Mouse (Mus musculus): ENCODE data around the gene Dpp9.

Dpp9 gene

DNA sequence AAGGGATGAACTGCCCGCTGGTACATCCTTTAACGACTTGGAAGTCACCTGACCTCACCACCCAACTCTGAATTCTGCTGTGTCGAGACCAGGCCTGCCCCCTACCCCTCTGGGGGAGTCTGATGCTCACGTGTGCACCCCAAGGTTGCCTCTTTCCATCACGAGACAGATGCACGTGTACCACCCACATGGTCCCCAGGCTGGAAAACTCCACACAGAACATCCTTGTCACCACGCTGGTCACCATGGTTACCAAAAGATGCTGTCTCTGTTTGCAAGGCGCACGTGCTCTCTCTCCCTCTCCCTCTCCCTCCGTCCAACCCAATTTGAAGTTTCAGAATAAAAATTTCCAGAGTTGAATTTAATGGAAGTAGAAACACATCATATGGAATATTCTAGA lies 11.2 kb upstream of the Dpp9 start:
- DNase-seq (ENCODE audit: low read depth, low spot score): no peak

GRCm38 (mm10) chr17:56226566-56226965 lies 7.9 kb upstream of the Dpp9 start:
- DNase-seq (ENCODE audit: low read depth, low spot score): no peak

GRCm38 (mm10) chr17:56224916-56225315 lies 6.2 kb upstream of the Dpp9 start:
- no peak for DNase-seq (ENCODE audit: low read depth, low spot score)

GRCm38 (mm10) chr17:56219805-56220204 lies 1.1 kb upstream of the Dpp9 start:
- DNase-seq (ENCODE audit: low read depth, low spot score): no peak

GRCm38 (mm10) chr17:56219251-56219650 lies 546 bp upstream of the Dpp9 start:
- no peak for DNase-seq (ENCODE audit: low read depth, low spot score)

GRCm38 (mm10) chr17:56217670-56218069 lies 1.0 kb downstream of the Dpp9 start:
- no peak for DNase-seq (ENCODE audit: low read depth, low spot score)

DNA sequence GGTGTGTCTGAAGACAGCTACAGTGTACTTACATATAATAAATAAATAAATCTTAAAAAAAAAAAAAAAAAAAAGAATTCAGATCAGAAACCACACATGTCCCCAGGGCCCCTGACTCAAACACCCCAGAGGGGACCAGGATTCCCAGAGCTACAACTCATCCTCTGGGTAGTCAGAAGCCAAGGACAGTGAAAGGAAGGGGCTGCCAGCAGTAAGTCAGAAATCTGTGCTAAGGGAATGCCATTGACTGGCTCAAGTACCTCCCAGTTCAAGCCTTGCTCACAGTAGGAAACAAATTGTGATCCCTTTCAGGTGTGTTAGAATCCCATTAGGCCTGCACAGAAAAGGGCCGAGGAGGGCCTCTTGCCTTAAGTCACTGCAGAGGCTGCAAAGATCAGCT lies 4.5 kb downstream of the Dpp9 start:
- no peak for DNase-seq (ENCODE audit: low read depth, low spot score)

DNA sequence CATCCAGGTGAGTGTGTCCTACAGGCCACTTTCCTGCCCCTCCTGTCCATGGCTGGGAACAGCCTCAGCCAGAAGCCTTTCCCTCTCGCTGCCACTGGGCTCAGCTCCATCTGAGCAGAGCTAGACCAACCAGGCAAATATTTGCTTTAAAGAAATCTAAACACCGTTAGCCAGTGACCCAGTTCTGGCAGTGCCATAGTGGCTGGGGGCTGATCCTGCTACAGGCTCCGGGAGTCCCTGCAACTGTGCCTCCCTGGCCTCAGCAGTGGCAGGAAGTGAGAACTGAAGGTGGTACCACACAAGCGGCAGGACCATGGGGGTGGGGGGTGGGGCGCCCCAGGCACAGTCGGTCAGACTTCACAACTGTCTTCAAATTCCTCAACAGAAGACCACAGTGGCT lies 6.0 kb downstream of the Dpp9 start:
- DNase-seq (ENCODE audit: low read depth, low spot score): no peak

GRCm38 (mm10) chr17:56211090-56211489 lies 7.6 kb downstream of the Dpp9 start:
- DNase-seq (ENCODE audit: low read depth, low spot score): no peak

- DNase-seq (ENCODE audit: low read depth, low spot score): no peak
These were observed 9.9 kb downstream of the Dpp9 start for GRCm38 (mm10) chr17:56208821-56209220.

DNA sequence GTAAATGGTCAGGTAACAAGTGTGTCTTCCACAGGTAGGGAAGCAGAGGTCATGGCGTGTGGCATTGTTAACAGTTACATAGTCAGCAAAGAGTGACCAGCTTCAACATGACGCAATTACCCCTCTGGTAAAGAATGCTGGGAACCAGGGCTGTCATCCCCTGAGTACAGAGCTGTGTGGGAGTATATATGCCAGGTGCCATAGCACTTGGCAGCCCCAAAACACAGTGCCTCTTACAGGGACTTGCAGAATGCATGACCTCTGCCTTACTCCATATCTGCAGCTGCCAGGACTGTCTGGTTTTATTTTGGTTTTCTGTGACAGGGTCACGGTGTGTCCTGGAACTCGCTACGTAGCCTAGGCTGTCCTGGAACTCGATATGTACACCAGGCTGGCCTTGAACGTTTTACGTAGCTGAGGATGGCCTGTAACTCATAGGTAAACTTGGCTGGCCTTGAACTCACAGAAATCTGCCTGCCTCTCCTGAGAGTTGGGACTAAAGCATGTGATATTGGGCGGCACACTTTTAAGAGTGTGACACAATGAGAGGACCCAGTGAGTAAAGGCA lies 10.7 kb downstream of the Dpp9 start:
- DNase-seq (ENCODE audit: low read depth, low spot score): no peak

DNA sequence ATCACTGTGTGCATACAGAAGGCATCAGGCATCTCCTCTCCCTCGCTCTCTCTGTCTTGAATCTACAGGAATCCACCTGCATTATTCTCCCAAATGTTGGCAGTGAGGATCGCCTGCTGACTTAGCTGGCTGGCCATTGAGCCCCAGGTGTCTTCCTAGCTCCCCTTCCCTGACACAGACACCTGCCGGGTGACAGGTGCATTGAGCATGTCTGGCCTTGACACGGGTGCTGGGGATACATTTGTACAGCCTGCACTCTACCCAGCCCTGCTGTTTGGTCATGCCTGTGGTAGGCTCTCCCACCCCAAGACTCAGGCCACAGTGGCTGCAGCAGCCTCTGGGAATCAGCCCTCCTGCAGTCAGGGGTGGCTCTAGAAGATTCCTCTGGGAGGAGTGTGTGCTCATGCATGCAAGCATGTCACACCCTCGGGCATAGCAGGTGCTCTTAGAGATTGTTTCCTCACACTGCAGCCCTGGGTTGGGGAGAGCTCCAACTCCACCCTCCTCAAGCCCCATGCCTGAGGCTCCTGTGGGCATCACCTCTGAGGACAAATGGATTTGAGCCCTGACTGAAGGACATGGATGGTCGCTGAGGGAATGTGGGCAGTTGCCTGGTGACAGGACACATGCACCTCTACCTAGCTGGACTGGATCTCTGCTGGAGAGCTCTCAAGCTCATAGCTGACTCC lies 11.6 kb downstream of the Dpp9 start:
- no peak for DNase-seq (ENCODE audit: low read depth, low spot score)

DNA sequence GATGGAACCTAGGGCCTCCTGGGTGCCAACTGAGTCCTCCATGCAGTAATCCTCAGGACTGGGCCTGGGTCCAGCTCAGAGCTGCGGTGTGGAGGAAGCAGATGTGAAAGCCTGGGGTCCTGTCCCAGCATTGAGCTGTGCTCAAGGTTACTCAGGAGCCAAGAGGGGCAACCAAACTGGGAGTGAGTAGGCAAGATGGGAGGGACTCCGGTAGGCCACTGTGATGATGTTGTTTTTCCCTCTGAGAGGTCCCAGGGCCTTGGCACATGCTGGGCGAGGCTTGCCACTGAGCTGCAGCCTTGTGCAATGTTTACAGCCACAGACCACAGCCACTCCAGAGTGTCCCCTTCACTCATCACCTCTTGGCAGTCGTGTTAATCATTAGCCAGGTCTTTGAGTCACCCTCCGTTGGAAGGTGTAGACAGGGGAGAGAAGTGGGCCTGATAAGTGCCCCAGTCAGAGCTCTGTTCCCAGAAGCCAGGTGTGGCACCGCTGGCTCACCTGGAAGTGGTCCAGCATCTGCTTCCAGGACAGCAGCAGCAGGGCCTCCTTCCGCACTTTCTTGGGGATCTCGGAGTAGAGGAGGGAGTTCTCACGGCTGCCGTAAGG lies 12.3 kb downstream of the Dpp9 start:
- DNase-seq (ENCODE audit: low read depth, low spot score): no peak

- DNase-seq (ENCODE audit: low read depth, low spot score): no peak
These were observed 15.0 kb downstream of the Dpp9 start for GRCm38 (mm10) chr17:56203729-56204128.

- DNase-seq (ENCODE audit: low read depth, low spot score): no peak
These were observed 16.2 kb downstream of the Dpp9 start for GRCm38 (mm10) chr17:56202476-56202875.

DNA sequence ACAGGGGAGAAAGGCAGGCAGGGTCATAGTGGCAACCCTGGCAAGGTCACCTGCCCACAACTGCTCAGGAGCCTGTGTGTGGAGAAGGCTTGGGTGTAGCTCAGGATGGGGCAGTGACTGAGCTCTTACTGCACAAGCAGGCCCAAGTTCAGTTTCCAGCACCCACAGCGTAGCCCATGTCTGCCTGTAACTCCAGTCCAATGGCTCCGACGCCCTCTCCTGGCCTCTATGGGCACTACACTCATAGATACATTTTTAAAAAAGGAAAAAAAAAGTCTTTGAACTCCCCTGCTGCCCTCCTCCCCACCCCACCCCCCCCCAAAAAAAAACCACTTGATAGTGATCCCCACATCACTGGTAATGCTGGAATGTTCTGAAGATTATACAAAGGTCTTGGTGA lies 17.1 kb downstream of the Dpp9 start:
- DNase-seq (ENCODE audit: low read depth, low spot score): peak; percentile 31

DNA sequence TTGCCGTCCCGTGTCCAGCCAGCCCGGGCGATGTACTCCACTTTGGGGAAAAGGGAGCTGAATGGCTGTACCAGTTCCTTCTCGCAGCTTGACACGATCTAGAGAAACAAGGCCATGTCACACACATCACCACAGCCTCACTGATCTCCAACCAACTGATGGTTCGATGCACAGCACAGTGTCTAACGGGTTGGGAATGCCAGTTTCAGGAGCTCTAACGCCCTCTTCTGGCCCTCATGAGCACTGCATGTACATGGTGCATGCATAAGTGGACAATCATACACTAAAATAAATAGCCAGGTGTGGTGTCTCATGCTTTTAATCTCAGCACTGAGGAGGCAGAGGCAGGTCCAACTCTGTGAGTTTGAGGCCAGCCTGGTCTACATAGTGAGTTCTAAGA lies 18.1 kb downstream of the Dpp9 start:
- peak; percentile 59 for DNase-seq (ENCODE audit: low read depth, low spot score)

- DNase-seq (ENCODE audit: low read depth, low spot score): peak; percentile 53
These were observed 21.8 kb downstream of the Dpp9 start for GRCm38 (mm10) chr17:56196860-56197259.

- no peak for DNase-seq (ENCODE audit: low read depth, low spot score)
These were observed 23.9 kb downstream of the Dpp9 start for GRCm38 (mm10) chr17:56194765-56195164.

GRCm38 (mm10) chr17:56194357-56194756 lies 24.3 kb downstream of the Dpp9 start:
- no peak for DNase-seq (ENCODE audit: low read depth, low spot score)

GRCm38 (mm10) chr17:56191266-56191665 lies 27.4 kb downstream of the Dpp9 start:
- DNase-seq (ENCODE audit: low read depth, low spot score): no peak

GRCm38 (mm10) chr17:56185281-56186141 lies 33.2 kb downstream of the Dpp9 start:
- DNase-seq (ENCODE audit: low read depth, low spot score): no peak

Data from CD4-positive, CD25-positive, alpha-beta regulatory T cell, adult 2 months (primary cell).